Mouse (Mus musculus) lung, adult 2 months (tissue): Measurements from ENCODE around the gene Pgbd5.

Source experiments
- CTCF ChIP-seq: fragments of 200-500 bp; IDR thresholded peaks from 2 replicates; pipeline ENCODE4 v1.5.1; 2011; ENCODE audit warnings: mild to moderate bottlenecking, low read length, control low read depth; ENCODE audit not compliant: insufficient read depth
- POLR2A ChIP-seq: fragments of 200-500 bp; IDR thresholded peaks from 2 replicates; pipeline ENCODE4 v1.6.1; 2011; ENCODE audit warnings: low read depth, mild to moderate bottlenecking, control low read depth, low read length, borderline replicate concordance; ENCODE audit errors: extremely low read depth

- TF ChIP-seq POLR2A (no peak), CTCF (no peak)
Measured at GRCm38 (mm10) chr8:124450192-124450895, 10.9 kb upstream of the Pgbd5 start.
